Mouse (Mus musculus): ENCODE data around the gene Esrrg. TPM values are rescaled to one million over a fixed set of nuclear protein-coding genes. Genes with fewer than 3 reads are reported as not detected.
A peak's percentile ranks its signal among the peaks of the same experiment; 100 is the strongest.

Esrrg gene
- total and polyA plus RNA-seq, 3 experiments: 14.0 to 48.5 (median 45.2) TPM

GRCm38 (mm10) chr1:187662083-187662609, 53.6 kb downstream of the Esrrg start:
- 0 out of 2 replicates have a peak overlapping the region, but pooled peaks have one; percentile 4 for H3K9ac ChIP-seq (ENCODE audit: low read depth, low read length)
- H3K27me3 ChIP-seq (ENCODE audit: control insufficient read depth, insufficient read depth, low read length): no peaks in the 10 kb centered on the region
- no peak for TF ChIP-seq EP300 (IDR thresholded peaks at IDR 0.05; ENCODE audit: insufficient read depth, low read depth, low read length)
- no peak for TF ChIP-seq POLR2A (IDR thresholded peaks at IDR 0.05; ENCODE audit: insufficient read depth, low read depth, low read length)
- TF ChIP-seq CTCF (IDR thresholded peaks at IDR 0.05): no peak
- WGBS: 40% methylated on average over 12 of the region's 12 CpGs
- peak; percentile 35 to 50 for DNase-seq
- H3K79me2 ChIP-seq (replicated peaks; ENCODE audit: control insufficient read depth, insufficient read depth, low read length): no peaks in the 10 kb centered on the region
- intact Hi-C loops (cut with DNase I): no loop called here
- peak overlapping the region; percentile 44 for H3K27ac ChIP-seq
- H3K36me3 ChIP-seq (ENCODE audit: control insufficient read depth, insufficient read depth, low read length): no peaks in the 10 kb centered on the region
- peaks cover 2% of the 10 kb centered on the region; the same call in 1 of the 2 replicates for H3K4me1 ChIP-seq (ENCODE audit: control insufficient read depth, insufficient read depth, low read length)
- H3K4me3 ChIP-seq: peak overlapping the region; percentile 22; the same call in 1 of the 2 replicates

GRCm38 (mm10) chr1:187663376-187663775, 54.8 kb downstream of the Esrrg start:
- peaks cover 2% of the 10 kb centered on the region; the same call in 1 of the 2 replicates for H3K4me1 ChIP-seq (ENCODE audit: control insufficient read depth, insufficient read depth, low read length)
- TF ChIP-seq CTCF (IDR thresholded peaks at IDR 0.05): no peak
- no peak for TF ChIP-seq EP300 (IDR thresholded peaks at IDR 0.05; ENCODE audit: insufficient read depth, low read depth, low read length)
- no peak for TF ChIP-seq POLR2A (IDR thresholded peaks at IDR 0.05; ENCODE audit: insufficient read depth, low read depth, low read length)
- intact Hi-C loops (cut with DNase I): no loop called here
- H3K79me2 ChIP-seq (replicated peaks; ENCODE audit: control insufficient read depth, insufficient read depth, low read length): no peaks in the 10 kb centered on the region
- no peaks in the 10 kb centered on the region for H3K27me3 ChIP-seq (ENCODE audit: control insufficient read depth, insufficient read depth, low read length)
- no peak for DNase-seq
- H3K4me3 ChIP-seq: no peak overlapping the region
- 80% methylated on average over 6 of the region's 6 CpGs for WGBS
- H3K36me3 ChIP-seq (ENCODE audit: control insufficient read depth, insufficient read depth, low read length): no peaks in the 10 kb centered on the region
- H3K27ac ChIP-seq: no peak overlapping the region; the same call in 1 of the 2 replicates
- H3K9ac ChIP-seq (ENCODE audit: low read depth, low read length): no peak overlapping the region

- TF ChIP-seq POLR2A (IDR thresholded peaks at IDR 0.05; ENCODE audit: insufficient read depth, low read depth, low read length) (no peak), CTCF (IDR thresholded peaks at IDR 0.05) (no peak), EP300 (IDR thresholded peaks at IDR 0.05; ENCODE audit: insufficient read depth, low read depth, low read length) (no peak)
- WGBS: 81% methylated on average over 7 of the region's 7 CpGs
- Histone ChIP-seq H3K4me3 (no peak overlapping the region), H3K9ac (ENCODE audit: low read depth, low read length) (no peak overlapping the region), H3K36me3 (ENCODE audit: control insufficient read depth, insufficient read depth, low read length) (no peaks in the 10 kb centered on the region), H3K27ac (no peak overlapping the region), H3K79me2 (replicated peaks; ENCODE audit: control insufficient read depth, insufficient read depth, low read length) (no peaks in the 10 kb centered on the region), H3K27me3 (ENCODE audit: control insufficient read depth, insufficient read depth, low read length) (no peaks in the 10 kb centered on the region), H3K4me1 (ENCODE audit: control insufficient read depth, insufficient read depth, low read length) (peaks cover 2% of the 10 kb centered on the region; the same call in 1 of the 2 replicates)
- DNase-seq: no peak
- intact Hi-C loops (cut with DNase I): no loop called here
Measured at GRCm38 (mm10) chr1:187664261-187664660, 55.7 kb downstream of the Esrrg start.

GRCm38 (mm10) chr1:187665901-187666600, 57.5 kb downstream of the Esrrg start:
- peaks cover 2% of the 10 kb centered on the region; the same call in 1 of the 2 replicates for H3K4me1 ChIP-seq (ENCODE audit: control insufficient read depth, insufficient read depth, low read length)
- H3K36me3 ChIP-seq (ENCODE audit: control insufficient read depth, insufficient read depth, low read length): no peaks in the 10 kb centered on the region
- H3K27ac ChIP-seq: no peak overlapping the region
- H3K9ac ChIP-seq (ENCODE audit: low read depth, low read length): no peak overlapping the region
- H3K4me3 ChIP-seq: no peak overlapping the region
- DNase-seq: no peak
- H3K27me3 ChIP-seq (ENCODE audit: control insufficient read depth, insufficient read depth, low read length): no peaks in the 10 kb centered on the region
- intact Hi-C loops (cut with DNase I): no loop called here
- no peaks in the 10 kb centered on the region for H3K79me2 ChIP-seq (replicated peaks; ENCODE audit: control insufficient read depth, insufficient read depth, low read length)
- no peak for TF ChIP-seq POLR2A (IDR thresholded peaks at IDR 0.05; ENCODE audit: insufficient read depth, low read depth, low read length)
- TF ChIP-seq CTCF (IDR thresholded peaks at IDR 0.05): no peak
- no peak for TF ChIP-seq EP300 (IDR thresholded peaks at IDR 0.05; ENCODE audit: insufficient read depth, low read depth, low read length)
- 50% methylated on average over 10 of the region's 10 CpGs for WGBS

GRCm38 (mm10) chr1:187669746-187670145, 61.2 kb downstream of the Esrrg start:
- TF ChIP-seq CTCF (IDR thresholded peaks at IDR 0.05) (no peak), EP300 (IDR thresholded peaks at IDR 0.05; ENCODE audit: insufficient read depth, low read depth, low read length) (no peak), POLR2A (IDR thresholded peaks at IDR 0.05; ENCODE audit: insufficient read depth, low read depth, low read length) (no peak)
- Histone ChIP-seq H3K36me3 (ENCODE audit: control insufficient read depth, insufficient read depth, low read length) (no peaks in the 10 kb centered on the region), H3K27me3 (ENCODE audit: control insufficient read depth, insufficient read depth, low read length) (no peaks in the 10 kb centered on the region), H3K9ac (ENCODE audit: low read depth, low read length) (no peak overlapping the region), H3K27ac (no peak overlapping the region), H3K4me3 (no peak overlapping the region), H3K79me2 (replicated peaks; ENCODE audit: control insufficient read depth, insufficient read depth, low read length) (no peaks in the 10 kb centered on the region), H3K4me1 (ENCODE audit: control insufficient read depth, insufficient read depth, low read length) (no peaks in the 10 kb centered on the region)
- DNase-seq: no peak
- WGBS: 85% methylated on average over 6 of the region's 6 CpGs
- intact Hi-C loops (cut with DNase I): no loop called here

GRCm38 (mm10) chr1:187672446-187672845, 63.9 kb downstream of the Esrrg start:
- no peaks in the 10 kb centered on the region for H3K36me3 ChIP-seq (ENCODE audit: control insufficient read depth, insufficient read depth, low read length)
- DNase-seq: no peak
- no peaks in the 10 kb centered on the region; the same call in 1 of the 2 replicates for H3K4me1 ChIP-seq (ENCODE audit: control insufficient read depth, insufficient read depth, low read length)
- H3K79me2 ChIP-seq (replicated peaks; ENCODE audit: control insufficient read depth, insufficient read depth, low read length): no peaks in the 10 kb centered on the region
- TF ChIP-seq EP300 (IDR thresholded peaks at IDR 0.05; ENCODE audit: insufficient read depth, low read depth, low read length) (no peak), CTCF (IDR thresholded peaks at IDR 0.05) (no peak), POLR2A (IDR thresholded peaks at IDR 0.05; ENCODE audit: insufficient read depth, low read depth, low read length) (no peak)
- H3K4me3 ChIP-seq: no peak overlapping the region
- 89% methylated on average over 5 of the region's 5 CpGs for WGBS
- H3K9ac ChIP-seq (ENCODE audit: low read depth, low read length): no peak overlapping the region
- intact Hi-C loops (cut with DNase I): no loop called here
- H3K27me3 ChIP-seq (ENCODE audit: control insufficient read depth, insufficient read depth, low read length): no peaks in the 10 kb centered on the region
- H3K27ac ChIP-seq: no peak overlapping the region
